Mouse (Mus musculus) lung, adult 2 months (tissue): Measurements from ENCODE around the gene Plekha4. TPM values are rescaled to one million over a fixed set of nuclear protein-coding genes. Genes with fewer than 3 reads are reported as not detected.
"Not testable (repeated sequence)": the region's sequence is repeated elsewhere in the genome, so short reads cannot be mapped to it uniquely, and the experiment has no call there.

Experiments used
- DNase-seq: peaks from one replicate; pipeline ENCODE4 v3.0.0; 2022
- H3K4me1 ChIP-seq: fragments of 200-500 bp; 2 replicates; pipeline ENCODE4 v1.6.1; 2011; ENCODE audit warnings: low read length; ENCODE audit not compliant: control insufficient read depth, insufficient read depth
- H3K4me3 ChIP-seq: fragments of 200-500 bp; replicated peaks from 2 replicates; pipeline ENCODE3; 2011; ENCODE audit warnings: low read depth, mild to moderate bottlenecking, control low read depth, low read length; ENCODE audit errors: extremely low read depth
- CTCF ChIP-seq: fragments of 200-500 bp; IDR thresholded peaks from 2 replicates; pipeline ENCODE4 v1.5.1; 2011; ENCODE audit warnings: mild to moderate bottlenecking, low read length, control low read depth; ENCODE audit not compliant: insufficient read depth
- POLR2A ChIP-seq: fragments of 200-500 bp; IDR thresholded peaks from 2 replicates; pipeline ENCODE4 v1.6.1; 2011; ENCODE audit warnings: low read depth, mild to moderate bottlenecking, control low read depth, low read length, borderline replicate concordance; ENCODE audit errors: extremely low read depth
- WGBS: fragments of 180-500 bp; shearing (Covaris S2); methylation state at CpG from one replicate; pipeline ENCODE4 v1.1.7; 2018; 5-methylcytosine and 5-hydroxymethylcytosine counted together
- polyA plus RNA-seq: library from polyadenylated mRNA; depleted of rRNA; stranded (reverse); fragments of >200 nt; gene quantifications from 2 replicates; pipeline ENCODE4 v1.2.3, GENCODE M21; 2012

Plekha4 gene
- polyA plus RNA-seq, 1 experiment = 13.1 TPM

GRCm38 (mm10) chr7:45507583-45507982 is 18.5 kb upstream of the Plekha4 start:
- WGBS = 74% methylated on average over 6 of the region's 6 CpGs
- DNase-seq = no peak
- peaks cover 11% of the 10 kb centered on the region for H3K4me1 ChIP-seq
- no peak overlapping the region for H3K4me3 ChIP-seq
- TF ChIP-seq CTCF (no peak), POLR2A (no peak)

DNA sequence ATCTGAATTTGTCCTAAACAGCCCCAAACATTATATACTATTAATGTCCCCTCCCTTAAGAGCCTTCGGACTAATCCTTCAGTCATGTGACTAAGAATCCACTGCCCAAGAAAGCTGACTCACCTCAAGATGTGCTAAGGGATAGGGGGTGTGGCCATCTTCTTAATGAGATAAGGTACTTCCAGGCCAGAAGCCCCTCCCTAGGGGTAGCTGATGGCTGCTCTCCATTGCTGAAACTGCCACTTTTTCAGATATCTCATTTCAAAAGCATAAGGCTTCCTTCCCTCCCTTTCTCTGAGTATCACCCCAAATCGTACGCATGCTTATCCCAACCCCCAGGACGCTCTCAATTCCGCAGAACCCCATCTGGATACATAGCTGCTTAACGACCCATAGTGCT is 17.6 kb upstream of the Plekha4 start:
- WGBS = 79% methylated on average over 6 of the region's 6 CpGs
- TF ChIP-seq POLR2A (no peak), CTCF (no peak)
- H3K4me3 ChIP-seq = no peak overlapping the region
- no peak for DNase-seq
- peaks cover 11% of the 10 kb centered on the region for H3K4me1 ChIP-seq

GRCm38 (mm10) chr7:45509181-45509882 is 16.8 kb upstream of the Plekha4 start:
- TF ChIP-seq CTCF = no peak
- no peak for TF ChIP-seq POLR2A
- DNase-seq = no peak
- Histone ChIP-seq H3K4me3 (peak overlapping the region; percentile 94), H3K4me1 (peaks cover 11% of the 10 kb centered on the region)
- WGBS = 19% methylated on average over 19 of the region's 19 CpGs

GRCm38 (mm10) chr7:45509912-45510787 is 16.0 kb upstream of the Plekha4 start, which contains the start of gene Nucb1:
Nucb1 (minus strand) TSS chr7:45510406.
- TF ChIP-seq POLR2A (peak; percentile 69; the same call in 1 of the 2 replicates), CTCF (no peak)
- H3K4me1 ChIP-seq = peaks cover 11% of the 10 kb centered on the region
- under 1% methylated on average over 44 of the region's 44 CpGs for WGBS
- H3K4me3 ChIP-seq = peak within 1 kb of the TSS; percentile 94
- peak; percentile 93 for DNase-seq

DNA sequence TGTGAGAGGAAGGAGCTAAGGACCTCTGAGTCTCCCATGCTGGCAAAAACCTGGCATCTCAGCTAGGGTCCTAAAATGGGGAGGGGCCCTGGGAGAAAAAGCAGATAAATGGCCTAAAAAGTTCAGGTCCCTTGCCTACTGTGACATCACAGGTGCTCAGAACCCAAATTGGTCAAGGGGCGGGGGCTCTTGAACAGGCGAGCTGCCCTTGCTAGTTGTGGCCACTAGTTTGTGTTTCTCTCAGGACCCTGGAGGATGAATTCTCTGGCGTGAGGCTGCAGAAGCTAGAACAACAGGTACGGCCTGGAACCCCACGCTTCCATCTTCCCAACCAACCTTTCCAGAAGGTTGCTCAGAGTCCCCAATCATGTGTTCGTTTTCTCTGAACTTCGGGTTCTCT is 11.7 kb upstream of the Plekha4 start:
- 79% methylated on average over 7 of the region's 7 CpGs for WGBS
- TF ChIP-seq CTCF (no peak), POLR2A (no peak)
- DNase-seq = no peak

DNA sequence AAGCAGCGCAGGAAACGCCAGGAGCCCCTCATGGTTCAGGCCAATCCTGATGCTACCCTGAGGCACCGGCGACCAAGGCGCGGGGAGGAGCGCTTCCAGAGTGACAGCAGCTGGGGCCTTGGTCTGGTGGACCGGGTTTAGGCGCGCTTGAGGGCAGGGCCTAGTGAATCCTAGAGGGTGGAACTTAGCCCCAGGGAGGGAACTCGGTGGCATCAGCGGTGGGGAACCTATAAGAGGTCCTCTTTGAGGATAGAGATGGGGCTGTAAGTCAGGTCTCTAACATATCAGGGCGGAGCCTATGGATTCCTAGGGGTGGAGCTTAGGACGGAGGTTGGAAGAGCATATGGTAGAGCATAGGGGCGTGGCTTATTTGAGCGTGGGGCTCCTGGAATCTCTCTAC is 10.7 kb upstream of the Plekha4 start:
- no peak overlapping the region for H3K4me3 ChIP-seq
- no peak for TF ChIP-seq POLR2A
- no peak for TF ChIP-seq CTCF
- 45% methylated on average over 16 of the region's 16 CpGs for WGBS
- DNase-seq = no peak
- no peaks in the 10 kb centered on the region for H3K4me1 ChIP-seq

More for the DNA sequence above, 11.7 kb upstream of the Plekha4 start:
- Histone ChIP-seq H3K4me3 (no peak overlapping the region), H3K4me1 (peaks cover 2% of the 10 kb centered on the region; the same call in 1 of the 2 replicates)

- not testable (repeated sequence) for H3K4me1 ChIP-seq, DNase-seq, H3K4me3 ChIP-seq
- WGBS = 52% methylated on average over 5 of the region's 5 CpGs
Observed at GRCm38 (mm10) chr7:45516846-45517245, 9.3 kb upstream of the Plekha4 start.

- 93% methylated on average over 16 of the region's 16 CpGs for WGBS
- Histone ChIP-seq H3K4me1 (peaks cover 10% of the 10 kb centered on the region), H3K4me3 (no peak overlapping the region)
- no peak for DNase-seq
- TF ChIP-seq POLR2A (no peak), CTCF (no peak)
Observed at GRCm38 (mm10) chr7:45518618-45519017, 7.5 kb upstream of the Plekha4 start.

DNA sequence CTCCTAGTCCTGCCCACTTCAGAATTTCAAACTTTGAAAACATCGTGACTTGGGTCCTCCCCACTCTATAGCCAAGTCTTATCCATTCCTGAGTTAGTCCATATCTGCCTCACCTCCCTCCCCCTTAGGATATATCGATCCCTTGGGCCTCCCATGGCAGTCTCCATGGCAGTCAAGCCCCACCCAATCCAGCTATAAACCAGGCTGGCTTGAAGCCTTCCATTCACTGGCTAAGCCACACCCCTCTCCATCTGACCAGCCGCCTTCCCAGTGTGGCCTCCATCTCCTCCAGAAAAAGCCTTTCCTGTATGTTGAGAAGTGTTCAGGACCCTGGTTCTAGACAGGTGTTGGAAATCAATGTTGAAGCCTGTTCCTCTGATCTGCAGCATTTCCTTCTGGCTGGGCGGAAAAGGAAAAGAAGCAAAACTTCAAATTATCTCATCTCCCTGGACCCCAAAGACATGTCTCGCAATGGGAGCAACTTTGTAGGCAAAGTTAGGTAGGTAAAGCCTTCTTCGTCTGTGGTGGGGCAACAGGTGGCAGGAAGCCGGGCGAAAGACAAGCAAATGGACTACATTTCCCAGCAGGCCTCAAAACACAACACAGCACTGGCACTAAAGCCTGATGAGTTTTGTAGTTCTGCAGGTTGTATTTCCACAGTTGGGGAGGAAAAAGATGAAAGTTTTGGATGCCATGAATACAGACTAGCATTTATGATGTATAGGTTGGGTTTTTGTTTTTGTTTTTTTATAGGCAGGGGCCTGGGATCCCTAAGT is 6.6 kb upstream of the Plekha4 start:
- no peak for DNase-seq
- WGBS = 69% methylated on average over 8 of the region's 8 CpGs
- TF ChIP-seq POLR2A = no peak
- TF ChIP-seq CTCF = no peak
- Histone ChIP-seq H3K4me1 (peaks cover 12% of the 10 kb centered on the region), H3K4me3 (no peak overlapping the region)
